Mouse (Mus musculus) lung, adult 2 months (tissue): ENCODE results near the gene Hypk.

ENCODE experiments used
- CTCF ChIP-seq: fragments of 200-500 bp; IDR thresholded peaks from 2 replicates; pipeline ENCODE4 v1.5.1; 2011; ENCODE audit warnings: mild to moderate bottlenecking, low read length, control low read depth; ENCODE audit not compliant: insufficient read depth
- POLR2A ChIP-seq: fragments of 200-500 bp; IDR thresholded peaks from 2 replicates; pipeline ENCODE4 v1.6.1; 2011; ENCODE audit warnings: low read depth, mild to moderate bottlenecking, control low read depth, low read length, borderline replicate concordance; ENCODE audit errors: extremely low read depth

- TF ChIP-seq POLR2A: no peak
- no peak for TF ChIP-seq CTCF
Measured at GRCm38 (mm10) chr2:121450093-121450492, 3.0 kb upstream of the Hypk start.
